Mouse (Mus musculus) thymus, adult 2 months (tissue): Measurements from ENCODE around the gene Gm37240. TPM values are rescaled to one million over a fixed set of nuclear protein-coding genes. Genes with fewer than 3 reads are reported as not detected.

Experiments
- DNase-seq: peaks from one replicate; pipeline ENCODE4 v3.0.0; 2021
- H3K27ac ChIP-seq: fragments of 200-500 bp; 2 replicates; pipeline ENCODE4 v1.5.1; 2012; ENCODE audit warnings: low read length, control low read depth; ENCODE audit not compliant: control insufficient read depth, insufficient read depth
- H3K27me3 ChIP-seq: fragments of 200-500 bp; 2 replicates; pipeline ENCODE4 v1.6.1; 2012; ENCODE audit warnings: mild to moderate bottlenecking, low read length, moderate library complexity, mixed read lengths; ENCODE audit not compliant: control insufficient read depth, insufficient read depth
- H3K36me3 ChIP-seq: fragments of 200-500 bp; 2 replicates; pipeline ENCODE4 v1.6.1; 2012; ENCODE audit warnings: mild to moderate bottlenecking, low read length, moderate library complexity; ENCODE audit not compliant: control insufficient read depth, insufficient read depth
- H3K4me1 ChIP-seq: fragments of 200-500 bp; replicated peaks from 2 replicates; pipeline ENCODE4 v1.6.1; 2012; ENCODE audit warnings: low read length; ENCODE audit not compliant: control insufficient read depth, insufficient read depth
- H3K4me3 ChIP-seq: fragments of 200-500 bp; 2 replicates; pipeline ENCODE4 v1.5.1; 2012; ENCODE audit warnings: mild to moderate bottlenecking, low read length, control low read depth, moderate library complexity; ENCODE audit not compliant: control insufficient read depth, insufficient read depth
- CTCF ChIP-seq: fragments of 200-500 bp; IDR thresholded peaks from 2 replicates; pipeline ENCODE4 v1.5.1; 2012; ENCODE audit warnings: mild to moderate bottlenecking, control low read depth, low read length, moderate library complexity, borderline replicate concordance; ENCODE audit not compliant: control insufficient read depth, poor library complexity, insufficient read depth; ENCODE audit errors: extremely low read depth
- POLR2A ChIP-seq: fragments of 200-500 bp; IDR thresholded peaks from 2 replicates; pipeline ENCODE4 v1.6.1; 2012; ENCODE audit warnings: mild to moderate bottlenecking, low read length, control low read depth, moderate library complexity; ENCODE audit not compliant: control insufficient read depth, poor library complexity, insufficient read depth; ENCODE audit errors: extremely low read depth
- WGBS: fragments of 180-500 bp; shearing (Covaris S2); methylation state at CpG from one replicate; pipeline ENCODE4 v1.1.7; 2018; 5-methylcytosine and 5-hydroxymethylcytosine counted together
- polyA plus RNA-seq: library from polyadenylated mRNA; depleted of rRNA; stranded (reverse); fragments of >200 nt; gene quantifications from 2 replicates; pipeline ENCODE4 v1.2.3, GENCODE M21; 2012

Gene Gm37240
- polyA plus RNA-seq, 1 experiment, result 7.0 TPM

- DNase-seq, result no peak
- H3K27ac ChIP-seq, result no peak overlapping the region
- H3K4me1 ChIP-seq, result peaks cover 2% of the 10 kb centered on the region; the same call in 1 of the 2 replicates
- no peak for TF ChIP-seq CTCF
- TF ChIP-seq POLR2A, result no peak
- WGBS, result 83% methylated on average over 1 of the region's 1 CpGs
- H3K27me3 ChIP-seq, result no peaks in the 10 kb centered on the region
- H3K36me3 ChIP-seq, result no peaks in the 10 kb centered on the region
- H3K4me3 ChIP-seq, result no peak overlapping the region
These were observed 94.2 kb downstream of the Gm37240 start for GRCm38 (mm10) chr3:85793166-85793565.

DNA sequence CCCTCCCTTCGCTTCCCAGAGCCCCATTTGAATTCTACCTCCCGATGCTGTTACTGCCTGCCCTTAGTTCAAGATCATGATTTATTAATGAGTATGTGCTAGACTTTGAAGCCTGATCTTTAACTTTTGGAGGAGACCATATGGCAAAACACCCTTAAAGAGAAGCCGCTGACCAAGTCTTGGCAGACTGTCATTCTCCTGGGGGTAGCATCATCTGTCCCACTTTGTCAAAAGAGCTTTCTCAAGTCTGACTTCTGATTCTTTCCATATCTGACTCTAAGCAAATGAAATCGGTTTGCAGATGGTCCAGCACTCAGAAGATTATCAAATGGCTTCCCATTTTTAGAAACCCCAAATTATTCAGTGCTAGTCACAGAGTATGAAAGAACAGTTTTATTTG lies 97.6 kb downstream of the Gm37240 start:
- Histone ChIP-seq H3K36me3 (no peaks in the 10 kb centered on the region), H3K27ac (no peak overlapping the region), H3K4me1 (peaks cover 2% of the 10 kb centered on the region; the same call in 1 of the 2 replicates), H3K27me3 (no peaks in the 10 kb centered on the region), H3K4me3 (no peak overlapping the region)
- no peak for DNase-seq
- WGBS, result 89% methylated on average over 4 of the region's 4 CpGs
- TF ChIP-seq POLR2A, result no peak

- no peak for TF ChIP-seq POLR2A
- no peak for TF ChIP-seq CTCF
- H3K4me3 ChIP-seq, result no peak overlapping the region
- no peak overlapping the region for H3K27ac ChIP-seq
- DNase-seq, result no peak
- no peaks in the 10 kb centered on the region for H3K36me3 ChIP-seq
- WGBS, result 91% methylated on average over 8 of the region's 8 CpGs
- no peaks in the 10 kb centered on the region for H3K4me1 ChIP-seq
- H3K27me3 ChIP-seq, result no peaks in the 10 kb centered on the region
These were observed 100.8 kb downstream of the Gm37240 start for GRCm38 (mm10) chr3:85786501-85786900.

GRCm38 (mm10) chr3:85780906-85781305 lies 106.4 kb downstream of the Gm37240 start:
- 91% methylated on average over 7 of the region's 7 CpGs for WGBS
- Histone ChIP-seq H3K36me3 (no peaks in the 10 kb centered on the region), H3K27me3 (no peaks in the 10 kb centered on the region), H3K4me3 (no peak overlapping the region), H3K27ac (no peak overlapping the region), H3K4me1 (no peaks in the 10 kb centered on the region)
- TF ChIP-seq CTCF (no peak), POLR2A (no peak)
- DNase-seq, result no peak

- WGBS, result 90% methylated on average over 2 of the region's 2 CpGs
- H3K4me1 ChIP-seq, result no peaks in the 10 kb centered on the region
- TF ChIP-seq CTCF (no peak), POLR2A (no peak)
- no peaks in the 10 kb centered on the region for H3K27me3 ChIP-seq
- H3K27ac ChIP-seq, result no peak overlapping the region
- no peaks in the 10 kb centered on the region for H3K36me3 ChIP-seq
- DNase-seq, result no peak
- H3K4me3 ChIP-seq, result no peak overlapping the region
These were observed 107.0 kb downstream of the Gm37240 start for GRCm38 (mm10) chr3:85780332-85780731.

- no peaks in the 10 kb centered on the region for H3K27me3 ChIP-seq
- no peaks in the 10 kb centered on the region for H3K36me3 ChIP-seq
- WGBS, result 88% methylated on average over 2 of the region's 2 CpGs
- no peak overlapping the region for H3K27ac ChIP-seq
- H3K4me1 ChIP-seq, result no peaks in the 10 kb centered on the region
- TF ChIP-seq POLR2A (no peak), CTCF (no peak)
- H3K4me3 ChIP-seq, result no peak overlapping the region
- no peak for DNase-seq
These were observed 109.5 kb downstream of the Gm37240 start for GRCm38 (mm10) chr3:85777841-85778240.

DNA sequence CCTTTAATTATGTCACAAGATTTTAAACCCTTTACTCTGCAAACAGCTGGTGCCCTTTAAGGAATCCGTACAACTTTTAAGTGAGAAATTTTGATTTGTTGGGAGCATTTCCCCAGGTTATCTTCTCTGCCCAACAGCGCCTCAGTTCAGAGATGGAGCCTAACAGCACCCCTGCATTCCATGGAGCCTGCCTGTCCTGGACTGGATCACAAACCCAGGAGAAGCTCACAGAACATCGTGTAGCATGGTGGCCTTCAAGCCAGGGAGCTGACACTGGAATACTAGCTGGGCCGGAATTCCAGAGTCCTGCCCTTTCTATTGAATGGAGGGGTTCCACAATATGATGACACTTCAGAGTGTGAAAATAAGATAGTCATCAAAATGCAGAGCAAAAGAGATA lies 110.0 kb downstream of the Gm37240 start:
- TF ChIP-seq CTCF, result no peak
- no peak for TF ChIP-seq POLR2A
- Histone ChIP-seq H3K4me1 (no peaks in the 10 kb centered on the region), H3K36me3 (no peaks in the 10 kb centered on the region), H3K27ac (no peak overlapping the region), H3K27me3 (no peaks in the 10 kb centered on the region), H3K4me3 (no peak overlapping the region)
- 88% methylated on average over 4 of the region's 4 CpGs for WGBS
- DNase-seq, result no peak
